Mouse (Mus musculus): ENCODE results near the gene Gfod1. TPM values are rescaled to one million over a fixed set of nuclear protein-coding genes. Genes with fewer than 3 reads are reported as not detected.

The Gfod1 gene
- total and polyA plus RNA-seq, 3 experiments, result 0.30 to 0.70 (median 0.36) TPM

- Histone ChIP-seq H3K27me3 (replicated peaks) (no peaks in the 10 kb centered on the region), H3K4me1 (ENCODE audit: control insufficient read depth in 1 of 2, insufficient read depth in 2 of 2) (peaks cover 0 to 7% of the 10 kb centered on the region in 2 experiments; a peak in 2 of 4 replicates), H3K27ac (ENCODE audit: insufficient read depth, low read depth) (no peak overlapping the region), H3K4me2 (ENCODE audit: insufficient read depth, low read depth, poor library complexity, severe bottlenecking) (no peak overlapping the region), H3K4me3 (replicated peaks in 1 of 3; ENCODE audit: low read depth in 2 of 3, low read length in 2 of 3, poor library complexity in 1 of 3) (no peak overlapping the region), H3K79me2 (replicated peaks; ENCODE audit: control insufficient read depth, extremely low read depth, insufficient read depth, poor library complexity, severe bottlenecking) (no peaks in the 10 kb centered on the region), H3K9ac (ENCODE audit: insufficient read depth, low read depth) (no peak overlapping the region), H3K36me3 (replicated peaks in 1 of 2; ENCODE audit: control insufficient read depth in 1 of 2, insufficient read depth in 1 of 2, low read length in 1 of 2) (no peaks in the 10 kb centered on the region), H3K9me3 (replicated peaks; ENCODE audit: low read length) (no peaks in the 10 kb centered on the region)
- no peak for DNase-seq (ENCODE audit: extremely low read depth)
- dilution Hi-C loops (cut with MboI; ENCODE audit: extremely low pct_ligation_motif_present, extremely low pct_unique_long_range_greater_than_20kb, low sequenced_read_pairs), result no loop called here
- TF ChIP-seq TCF12 (IDR thresholded peaks at IDR 0.05; ENCODE audit: low read depth, low read length) (no peak), IRF4 (IDR thresholded peaks at IDR 0.05; ENCODE audit: low read depth, low read length) (no peak), UBTF (IDR thresholded peaks at IDR 0.05; ENCODE audit: low read depth, low read length) (no peak), CHD2 (IDR thresholded peaks at IDR 0.05; ENCODE audit: low read length) (no peak), USF2 (conservative IDR thresholded peaks at IDR 0.05; ENCODE audit: low read depth, low read length) (no peak), POLR2AphosphoS2 (IDR thresholded peaks at IDR 0.05; ENCODE audit: low read depth, low read length) (no peak), ZC3H11A (IDR thresholded peaks at IDR 0.05; ENCODE audit: low read depth, low read length) (no peak), SMC3 (IDR thresholded peaks at IDR 0.05; ENCODE audit: low read depth, low read length) (no peak), USF1 (IDR thresholded peaks at IDR 0.05; ENCODE audit: low read depth, low read length) (no peak), MXI1 (IDR thresholded peaks at IDR 0.05; ENCODE audit: low read depth, low read length) (no peak), ZNF384 (IDR thresholded peaks at IDR 0.05; ENCODE audit: low read depth, low read length) (no peak), NRF1 (IDR thresholded peaks at IDR 0.05; ENCODE audit: low read depth, low read length) (no peak), PAX5 (IDR thresholded peaks at IDR 0.05; ENCODE audit: low read length) (no peak), CTCF (conservative IDR thresholded peaks at IDR 0.05 in 1 of 2, IDR thresholded peaks at IDR 0.05 in 1 of 2; ENCODE audit: low read depth in 2 of 2, low read length in 2 of 2) (no peak)
- in situ Hi-C loops (cut with MboI; ENCODE audit: low pct_ligation_motif_present, low pct_unique_long_range_greater_than_20kb, low sequenced_read_pairs), result no loop called here
These were observed 45.4 kb upstream of the Gfod1 start for GRCm38 (mm10) chr13:43349376-43349775.

- H3K9me3 ChIP-seq (replicated peaks; ENCODE audit: low read length), result no peaks in the 10 kb centered on the region
- H3K4me2 ChIP-seq (ENCODE audit: insufficient read depth, low read depth, poor library complexity, severe bottlenecking), result no peak overlapping the region
- H3K27ac ChIP-seq (ENCODE audit: insufficient read depth, low read depth), result no peak overlapping the region
- TF ChIP-seq BHLHE40 (IDR thresholded peaks at IDR 0.05; ENCODE audit: low read depth, low read length) (no peak), POLR2AphosphoS2 (IDR thresholded peaks at IDR 0.05; ENCODE audit: low read depth, low read length) (no peak), HCFC1 (IDR thresholded peaks at IDR 0.05; ENCODE audit: low read depth, low read length) (no peak), NRF1 (IDR thresholded peaks at IDR 0.05; ENCODE audit: low read depth, low read length) (no peak), UBTF (IDR thresholded peaks at IDR 0.05; ENCODE audit: low read depth, low read length) (no peak), EP300 (IDR thresholded peaks at IDR 0.05; ENCODE audit: low read length) (no peak), MEF2A (IDR thresholded peaks at IDR 0.05; ENCODE audit: borderline replicate concordance, low read depth, low read length) (no peak), MAFK (IDR thresholded peaks at IDR 0.05; ENCODE audit: insufficient replicate concordance, low read length) (no peak), MAZ (IDR thresholded peaks at IDR 0.05; ENCODE audit: low read depth, low read length) (no peak), ZNF384 (IDR thresholded peaks at IDR 0.05; ENCODE audit: low read depth, low read length) (no peak), KAT2A (IDR thresholded peaks at IDR 0.05; ENCODE audit: insufficient replicate concordance, low read length) (no peak), NELFE (IDR thresholded peaks at IDR 0.05; ENCODE audit: low read depth, low read length) (no peak)
- H3K36me3 ChIP-seq (replicated peaks in 1 of 2; ENCODE audit: control insufficient read depth in 1 of 2, insufficient read depth in 1 of 2, low read length in 1 of 2), result no peaks in the 10 kb centered on the region
- no peaks in the 10 kb centered on the region for H3K79me2 ChIP-seq (replicated peaks; ENCODE audit: control insufficient read depth, extremely low read depth, insufficient read depth, poor library complexity, severe bottlenecking)
- no peak for DNase-seq (ENCODE audit: extremely low read depth)
- dilution Hi-C loops (cut with MboI; ENCODE audit: extremely low pct_ligation_motif_present, extremely low pct_unique_long_range_greater_than_20kb, low sequenced_read_pairs), result no loop called here
- H3K4me3 ChIP-seq (replicated peaks in 1 of 3; ENCODE audit: low read depth in 2 of 3, low read length in 2 of 3, poor library complexity in 1 of 3), result no peak overlapping the region
- H3K27me3 ChIP-seq (replicated peaks), result no peaks in the 10 kb centered on the region
- H3K9ac ChIP-seq (ENCODE audit: insufficient read depth, low read depth), result no peak overlapping the region
- peaks cover 0 to 7% of the 10 kb centered on the region in 2 experiments; a peak in 2 of 4 replicates for H3K4me1 ChIP-seq (ENCODE audit: control insufficient read depth in 1 of 2, insufficient read depth in 2 of 2)
- in situ Hi-C loops (cut with MboI; ENCODE audit: low pct_ligation_motif_present, low pct_unique_long_range_greater_than_20kb, low sequenced_read_pairs), result no loop called here
These were observed 42.9 kb upstream of the Gfod1 start for GRCm38 (mm10) chr13:43346825-43347224.
